Mouse (Mus musculus): Measurements from ENCODE around the gene Fgfr2. TPM values are rescaled to one million over a fixed set of nuclear protein-coding genes. Genes with fewer than 3 reads are reported as not detected.

Gene Fgfr2
- total RNA-seq, 2 experiments from 2014 or later, result 28.8 to 29.4 TPM

DNA sequence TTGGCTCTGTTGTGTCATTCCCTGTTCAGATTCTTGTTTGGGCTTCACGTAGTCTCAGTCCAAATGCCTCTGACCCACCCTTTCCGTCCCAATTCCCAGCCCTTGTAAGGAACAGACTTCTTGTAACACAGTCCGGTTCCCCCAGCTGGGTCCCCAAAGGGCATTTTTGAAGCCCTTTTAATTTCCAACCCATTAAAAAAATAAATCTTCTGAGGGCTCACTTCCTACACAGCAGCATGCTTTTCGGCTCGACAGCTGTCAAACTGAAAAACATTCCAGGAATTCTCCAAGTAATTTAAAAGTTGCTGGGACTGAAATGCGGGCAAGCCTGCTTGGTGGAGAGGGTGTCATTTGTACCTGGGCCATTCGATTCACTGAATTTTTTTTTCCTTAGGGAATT is 1474.9 kb downstream of the Fgfr2 start:
- intact Hi-C loops (cut with DNase I), result no loop called here
- no peak for DNase-seq (ENCODE audit: extremely low spot score in 1 of 2, low spot score in 2 of 2)

DNA sequence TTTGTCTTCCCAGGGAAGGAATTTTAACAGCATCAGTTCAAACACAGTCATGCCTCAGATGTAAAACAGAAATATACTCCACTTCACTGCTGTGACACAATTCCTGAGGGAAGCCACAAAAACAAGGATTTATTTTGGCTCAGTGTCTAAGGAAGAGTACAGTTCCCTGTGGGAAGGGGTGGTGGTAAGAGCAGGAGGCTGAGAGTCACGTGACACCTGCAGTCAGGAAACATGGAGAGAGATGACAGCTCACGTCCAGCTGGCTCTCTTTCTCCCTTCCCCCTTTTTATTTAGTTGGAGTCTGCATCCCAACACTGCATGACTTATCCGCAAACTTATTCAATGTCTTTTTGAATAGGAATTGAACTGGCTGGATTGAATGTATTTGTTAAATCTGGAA is 1475.6 kb downstream of the Fgfr2 start:
- DNase-seq (ENCODE audit: extremely low spot score in 1 of 2, low spot score in 2 of 2), result no peak
- intact Hi-C loops (cut with DNase I), result no loop called here

GRCm38 (mm10) chr7:131644586-131644985 is 1478.6 kb downstream of the Fgfr2 start:
- intact Hi-C loops (cut with DNase I), result no loop called here
- DNase-seq (ENCODE audit: extremely low spot score in 1 of 2, low spot score in 2 of 2), result no peak

GRCm38 (mm10) chr7:131644051-131644450 is 1479.1 kb downstream of the Fgfr2 start:
- intact Hi-C loops (cut with DNase I), result no loop called here

DNA sequence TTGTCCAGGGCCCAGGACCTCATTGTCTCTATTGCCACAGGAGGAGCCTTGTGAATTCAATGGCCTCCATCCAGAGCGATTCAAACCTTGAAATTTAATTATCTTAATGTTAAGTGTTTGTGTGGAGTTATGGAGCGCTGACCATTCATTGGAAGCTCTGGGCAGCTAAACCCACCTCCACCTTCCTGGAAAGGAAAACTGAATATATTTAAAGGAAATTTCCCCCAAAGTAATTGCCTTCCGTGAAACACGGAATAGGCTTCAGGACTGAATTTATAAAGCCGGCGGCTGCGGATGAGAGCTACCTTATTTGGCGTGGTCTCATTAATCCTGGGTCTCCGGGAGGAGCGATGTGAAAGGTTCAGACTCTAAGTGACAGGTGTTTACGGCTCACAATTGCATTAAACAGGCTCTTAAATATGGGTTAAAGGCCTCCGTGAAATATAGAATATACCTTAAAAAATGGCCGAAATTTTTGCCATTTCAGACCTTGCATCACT is 1479.8 kb downstream of the Fgfr2 start:
- no peak for DNase-seq (ENCODE audit: extremely low spot score in 1 of 2, low spot score in 2 of 2)
- intact Hi-C loops (cut with DNase I), result no loop called here

More at GRCm38 (mm10) chr7:131644051-131644450, 1479.1 kb downstream of the Fgfr2 start:
- DNase-seq (ENCODE audit: extremely low spot score in 1 of 2, low spot score in 2 of 2), result no peak

DNA sequence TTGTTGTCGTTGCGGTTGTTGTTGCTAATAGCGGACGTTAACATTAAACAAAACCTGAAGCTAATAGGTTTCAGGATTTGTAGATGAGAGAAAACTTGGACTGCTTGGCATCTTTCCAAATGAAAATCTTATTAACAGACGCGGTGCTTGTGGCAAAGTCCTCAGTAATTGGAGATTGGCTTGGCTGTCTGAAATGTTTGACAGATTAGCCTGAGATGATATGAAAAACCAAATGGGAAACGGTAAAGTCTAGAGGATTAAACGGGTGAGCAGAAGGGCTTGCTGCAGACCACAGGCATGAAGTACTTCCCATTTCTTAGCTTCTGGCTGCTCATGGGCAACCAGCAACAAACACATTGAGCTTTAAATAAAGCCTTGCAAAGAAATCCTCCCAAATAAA is 1493.6 kb downstream of the Fgfr2 start:
- intact Hi-C loops (cut with DNase I), result no loop called here

GRCm38 (mm10) chr7:131628846-131629391 is 1494.2 kb downstream of the Fgfr2 start:
- intact Hi-C loops (cut with DNase I), result no loop called here
- peak in 1 of 2 experiments; percentile 60 for DNase-seq (ENCODE audit: extremely low spot score in 1 of 2, low spot score in 2 of 2)

More for the DNA sequence above, 1493.6 kb downstream of the Fgfr2 start:
- DNase-seq (ENCODE audit: extremely low spot score in 1 of 2, low spot score in 2 of 2), result no peak

- intact Hi-C loops (cut with DNase I), result no loop called here
- no peak for DNase-seq (ENCODE audit: extremely low spot score in 1 of 2, low spot score in 2 of 2)
These were observed 1494.8 kb downstream of the Fgfr2 start for GRCm38 (mm10) chr7:131628356-131628755.

DNA sequence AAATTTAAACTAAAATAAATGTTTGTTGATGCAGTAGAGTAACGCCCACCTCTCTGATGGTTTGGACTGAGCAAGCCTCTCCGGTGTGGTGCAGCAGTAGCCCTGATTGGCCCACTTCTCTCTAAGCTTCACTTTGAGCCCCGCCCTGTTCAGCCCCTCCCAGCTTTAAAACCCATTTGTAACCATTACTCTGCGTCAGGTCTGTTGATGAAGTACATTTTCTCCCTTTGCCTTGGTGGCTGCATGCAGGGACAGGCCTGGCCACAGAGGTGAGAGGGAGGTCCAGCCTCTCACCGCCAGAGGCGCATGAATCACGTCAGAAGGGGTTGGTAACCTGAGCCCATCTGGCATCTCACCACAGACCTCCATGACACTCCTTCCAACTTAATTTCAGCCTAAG is 1513.5 kb downstream of the Fgfr2 start:
- no peak for DNase-seq (ENCODE audit: extremely low spot score in 1 of 2, low spot score in 2 of 2)
- intact Hi-C loops (cut with DNase I), result no loop called here

GRCm38 (mm10) chr7:131608049-131608448 is 1515.1 kb downstream of the Fgfr2 start:
- intact Hi-C loops (cut with DNase I), result no loop called here
- DNase-seq (ENCODE audit: extremely low spot score in 1 of 2, low spot score in 2 of 2), result no peak

DNA sequence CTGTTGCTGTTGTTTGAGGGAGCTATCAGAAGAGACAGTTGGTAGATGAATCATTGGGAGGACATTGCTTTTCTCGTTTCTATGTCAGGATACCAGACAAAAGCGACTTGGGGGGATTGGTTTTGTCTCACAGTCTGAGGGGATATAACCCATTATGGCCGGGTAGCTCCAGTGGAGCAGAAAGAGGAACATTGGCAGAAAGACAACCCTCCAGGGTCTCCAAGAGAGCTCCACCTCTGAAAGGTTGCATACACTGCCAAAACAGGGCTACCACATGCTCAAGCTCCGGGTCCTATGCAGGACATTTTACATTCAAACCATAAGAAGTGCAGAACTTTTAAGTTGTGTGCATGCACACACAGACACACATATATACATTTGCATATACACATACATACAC is 1517.7 kb downstream of the Fgfr2 start:
- intact Hi-C loops (cut with DNase I), result no loop called here

GRCm38 (mm10) chr7:131604946-131605345 is 1518.2 kb downstream of the Fgfr2 start:
- no peak for DNase-seq (ENCODE audit: extremely low spot score in 1 of 2, low spot score in 2 of 2)

More for the DNA sequence above, 1517.7 kb downstream of the Fgfr2 start:
- no peak for DNase-seq (ENCODE audit: extremely low spot score in 1 of 2, low spot score in 2 of 2)

DNA sequence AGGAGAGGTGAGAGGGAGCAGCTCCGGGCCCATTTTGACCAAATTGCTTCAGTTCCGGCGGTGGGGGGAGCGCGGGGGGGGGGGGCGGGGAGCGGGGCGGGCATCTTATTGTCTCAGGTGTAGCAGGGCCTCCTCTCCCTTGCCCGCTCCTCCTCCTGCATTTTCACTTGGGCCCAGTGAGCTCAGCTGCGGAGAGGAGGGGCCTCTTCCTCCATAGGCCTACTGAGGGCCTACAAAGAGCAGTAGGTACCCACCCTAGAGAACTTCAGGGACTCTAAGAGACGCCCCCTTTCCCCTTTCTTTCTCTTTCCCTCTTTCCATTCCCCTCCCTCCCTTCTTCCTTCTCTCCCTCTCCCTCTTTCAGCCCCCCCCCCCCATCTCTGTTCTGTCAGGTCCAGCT is 1520.0 kb downstream of the Fgfr2 start:
- intact Hi-C loops (cut with DNase I), result no loop called here
- no peak for DNase-seq (ENCODE audit: extremely low spot score in 1 of 2, low spot score in 2 of 2)

More at GRCm38 (mm10) chr7:131604946-131605345, 1518.2 kb downstream of the Fgfr2 start:
- intact Hi-C loops (cut with DNase I), result no loop called here

- no peak for DNase-seq (ENCODE audit: extremely low spot score in 1 of 2, low spot score in 2 of 2)
- intact Hi-C loops (cut with DNase I), result no loop called here
These were observed 1521.0 kb downstream of the Fgfr2 start for GRCm38 (mm10) chr7:131602106-131602505.

- intact Hi-C loops (cut with DNase I), result no loop called here
- peak in 1 of 2 experiments; percentile 41 for DNase-seq (ENCODE audit: extremely low spot score in 1 of 2, low spot score in 2 of 2)
These were observed 1524.7 kb downstream of the Fgfr2 start for GRCm38 (mm10) chr7:131598483-131598824.

- intact Hi-C loops (cut with DNase I), result no loop called here
- no peak for DNase-seq (ENCODE audit: extremely low spot score in 1 of 2, low spot score in 2 of 2)
These were observed 1525.2 kb downstream of the Fgfr2 start for GRCm38 (mm10) chr7:131597779-131598482.

DNA sequence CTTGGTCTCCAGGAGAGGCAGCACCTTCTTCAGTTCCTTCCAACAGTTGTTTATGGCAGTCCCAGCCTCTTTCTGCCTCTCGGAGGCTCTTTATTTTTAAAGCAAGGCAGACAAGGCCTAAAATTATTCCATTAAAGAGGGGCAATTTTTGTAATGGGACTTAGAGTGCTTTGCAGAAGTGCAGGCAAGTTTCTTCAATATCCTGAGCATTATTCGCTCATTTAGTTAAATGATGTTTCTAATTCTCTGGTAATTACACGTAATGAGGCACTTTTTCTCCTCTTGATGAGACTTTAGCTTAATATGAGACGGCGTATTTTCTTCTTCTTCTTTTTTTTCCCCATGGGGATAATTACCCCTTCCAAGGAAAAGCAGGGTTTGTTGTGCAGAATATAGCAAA is 1537.6 kb downstream of the Fgfr2 start:
- intact Hi-C loops (cut with DNase I), result no loop called here
- no peak for DNase-seq (ENCODE audit: extremely low spot score in 1 of 2, low spot score in 2 of 2)

DNA sequence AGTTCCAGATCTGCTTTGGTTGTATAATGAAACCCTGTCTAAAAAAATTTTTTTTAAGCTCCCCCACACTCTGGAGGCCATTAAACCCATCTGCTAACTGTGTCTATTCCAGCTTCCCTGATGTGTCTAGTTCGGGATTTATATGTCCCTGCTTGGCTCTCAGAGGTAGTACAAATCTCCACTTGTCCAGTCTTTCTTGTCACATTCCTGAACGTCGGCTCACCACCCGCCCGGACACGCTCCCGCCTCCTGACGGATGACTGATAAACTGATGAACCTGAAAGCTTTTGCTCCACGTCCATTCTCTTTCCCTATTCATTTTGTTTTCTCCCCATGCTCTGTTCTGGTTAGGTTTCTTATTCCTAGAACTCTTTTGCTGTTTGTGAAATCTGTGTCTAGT is 1541.0 kb downstream of the Fgfr2 start:
- intact Hi-C loops (cut with DNase I), result no loop called here
- no peak for DNase-seq (ENCODE audit: extremely low spot score in 1 of 2, low spot score in 2 of 2)

DNA sequence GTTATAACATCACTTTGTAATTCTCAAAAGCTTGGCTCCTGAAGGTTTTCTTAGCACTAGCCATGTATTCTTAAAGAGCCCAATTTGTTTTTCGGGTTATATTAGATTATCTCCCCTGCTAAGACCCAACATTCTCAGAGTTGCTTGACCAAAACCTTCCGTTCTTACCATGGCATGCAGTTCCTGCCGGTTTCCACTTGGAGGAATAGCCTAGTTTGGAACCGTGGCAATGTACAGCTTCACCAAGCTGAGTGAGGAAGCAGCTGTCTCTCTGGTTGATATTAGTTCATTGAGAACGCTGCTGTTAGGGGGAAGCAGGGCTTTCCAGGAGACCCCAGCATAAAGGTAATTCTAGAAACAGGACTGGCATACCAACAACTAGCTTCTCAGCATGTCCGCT is 1547.9 kb downstream of the Fgfr2 start:
- no peak for DNase-seq (ENCODE audit: extremely low spot score in 1 of 2, low spot score in 2 of 2)
- intact Hi-C loops (cut with DNase I), result no loop called here

- intact Hi-C loops (cut with DNase I), result loop anchor here (10.0 kb wide), 1 partner anchor 126 kb away; no protein-coding TSS in a partner anchor
These were observed 1562.5 kb downstream of the Fgfr2 start for GRCm38 (mm10) chr7:131560697-131561042.

More at GRCm38 (mm10) chr7:131560697-131561042, 1562.5 kb downstream of the Fgfr2 start:
- DNase-seq (ENCODE audit: extremely low spot score in 1 of 2, low spot score in 2 of 2), result no peak
